Mouse (Mus musculus) myocyte (in vitro differentiated cells): Measurements from ENCODE around the gene Gm49398.

Experiments
- E2F4 ChIP-seq: IDR thresholded peaks from one replicate; pipeline ENCODE4 v1.6.1; 2011; ENCODE audit warnings: mild to moderate bottlenecking, control low read depth, moderate library complexity; ENCODE audit not compliant: insufficient read depth
- MAX ChIP-seq: IDR thresholded peaks from one replicate; pipeline ENCODE4 v1.6.1; 2011; ENCODE audit warnings: low read depth, mild to moderate bottlenecking, control low read depth
- MYOD1 ChIP-seq, 3 experiments: IDR thresholded peaks; one replicate each; pipeline ENCODE4 v1.6.1; 2011; ENCODE audit warnings: control low read depth in 2 of 3, low read depth in 2 of 3, mild to moderate bottlenecking in 2 of 3, moderate library complexity in 1 of 3; ENCODE audit not compliant: insufficient read length in 2 of 3, control insufficient read depth in 1 of 3
- POLR2A ChIP-seq: IDR thresholded peaks from one replicate; pipeline ENCODE4 v1.6.1; 2011; ENCODE audit warnings: low read depth, mild to moderate bottlenecking, control low read depth, moderate library complexity; ENCODE audit not compliant: insufficient read length
- TCF12 ChIP-seq: IDR thresholded peaks from one replicate; pipeline ENCODE4 v1.6.1; 2011; ENCODE audit warnings: mild to moderate bottlenecking, control low read depth; ENCODE audit not compliant: poor library complexity, insufficient read depth, severe bottlenecking
- USF1 ChIP-seq: IDR thresholded peaks from one replicate; pipeline ENCODE4 v1.6.1; 2011; ENCODE audit warnings: low read depth, mild to moderate bottlenecking, control low read depth, moderate library complexity

GRCm38 (mm10) chr13:61241076-61241947 lies 47.3 kb downstream of the Gm49398 start:
- no peak for TF ChIP-seq POLR2A
- no peak for TF ChIP-seq MAX
- TF ChIP-seq MYOD1 (IDR thresholded peaks at IDR 0.05; ENCODE audit: control insufficient read depth in 1 of 3, insufficient read length in 2 of 3, low read depth in 2 of 3): no peak
- no peak for TF ChIP-seq USF1
- no peak for TF ChIP-seq E2F4
- TF ChIP-seq TCF12: no peak
